Mouse (Mus musculus) testis, adult 2 months (tissue): ENCODE measurements at regions not wholly inside any gene's neighbourhood (a gene's known extent, or its start where the extent isn't known, plus 50 kb on each side); places are given as distances from the start of the nearest gene placed in this dataset.
A peak's percentile ranks its signal among the peaks of the same experiment; 100 is the strongest.

Experiments
- H3K27ac ChIP-seq: fragments of 200-500 bp; 2 replicates; pipeline ENCODE4 v1.5.1; 2012; ENCODE audit warnings: low read depth, low read length; ENCODE audit not compliant: control insufficient read depth, insufficient read depth
- H3K27me3 ChIP-seq: fragments of 200-500 bp; 2 replicates; pipeline ENCODE4 v1.6.1; 2012; ENCODE audit warnings: mild to moderate bottlenecking, low read length, moderate library complexity; ENCODE audit not compliant: control insufficient read depth, insufficient read depth
- H3K36me3 ChIP-seq: fragments of 200-500 bp; 2 replicates; pipeline ENCODE4 v1.6.1; 2012; ENCODE audit warnings: mild to moderate bottlenecking, low read length; ENCODE audit not compliant: control insufficient read depth, insufficient read depth
- H3K4me1 ChIP-seq: fragments of 200-500 bp; 2 replicates; pipeline ENCODE4 v1.6.1; 2012; ENCODE audit warnings: low read length; ENCODE audit not compliant: control insufficient read depth, insufficient read depth
- H3K4me3 ChIP-seq: fragments of 200-500 bp; 2 replicates; pipeline ENCODE4 v1.5.1; 2012; ENCODE audit warnings: low read depth, mild to moderate bottlenecking, low read length, moderate library complexity, mixed read lengths; ENCODE audit not compliant: control insufficient read depth
- CTCF ChIP-seq: fragments of 200-500 bp; IDR thresholded peaks from 2 replicates; pipeline ENCODE4 v1.5.1; 2012; ENCODE audit warnings: low read depth, mild to moderate bottlenecking, inconsistent platforms, low read length, moderate library complexity; ENCODE audit not compliant: control insufficient read depth, insufficient read depth, insufficient replicate concordance
- POLR2A ChIP-seq: fragments of 200-500 bp; IDR thresholded peaks from 2 replicates; pipeline ENCODE4 v1.6.1; 2012; ENCODE audit warnings: low read depth, mild to moderate bottlenecking, inconsistent platforms, low read length, moderate library complexity; ENCODE audit not compliant: control insufficient read depth

GRCm38 (mm10) chr3:133599731-133600130 lies 54.8 kb upstream of the Tet2 start:
- TF ChIP-seq CTCF (no peak), POLR2A (no peak)
- Histone ChIP-seq H3K36me3 (no peaks in the 10 kb centered on the region), H3K4me1 (no peaks in the 10 kb centered on the region), H3K27me3 (no peaks in the 10 kb centered on the region), H3K27ac (no peak overlapping the region), H3K4me3 (no peak overlapping the region)

GRCm38 (mm10) chr3:133600447-133601220 lies 55.7 kb upstream of the Tet2 start:
- TF ChIP-seq POLR2A (0 out of 2 replicates have a peak, but pooled peaks have one; percentile 16), CTCF (no peak)
- Histone ChIP-seq H3K4me3 (no peak overlapping the region), H3K27ac (no peak overlapping the region), H3K27me3 (no peaks in the 10 kb centered on the region), H3K4me1 (no peaks in the 10 kb centered on the region), H3K36me3 (no peaks in the 10 kb centered on the region)

- Histone ChIP-seq H3K4me1 (no peaks in the 10 kb centered on the region), H3K4me3 (no peak overlapping the region), H3K27me3 (no peaks in the 10 kb centered on the region), H3K36me3 (no peaks in the 10 kb centered on the region), H3K27ac (no peak overlapping the region)
- TF ChIP-seq CTCF (no peak), POLR2A (no peak)
These were observed 60.5 kb upstream of the Tet2 start for GRCm38 (mm10) chr3:133605460-133605859.

GRCm38 (mm10) chr3:133608845-133609261 lies 63.9 kb upstream of the Tet2 start:
- Histone ChIP-seq H3K27me3 (no peaks in the 10 kb centered on the region), H3K36me3 (no peaks in the 10 kb centered on the region), H3K27ac (no peak overlapping the region), H3K4me3 (no peak overlapping the region), H3K4me1 (no peaks in the 10 kb centered on the region)
- TF ChIP-seq CTCF (no peak), POLR2A (no peak)

GRCm38 (mm10) chr3:133613836-133614711 lies 69.1 kb upstream of the Tet2 start:
- Histone ChIP-seq H3K27ac (no peak overlapping the region), H3K4me3 (no peak overlapping the region), H3K4me1 (no peaks in the 10 kb centered on the region), H3K36me3 (no peaks in the 10 kb centered on the region), H3K27me3 (no peaks in the 10 kb centered on the region)
- TF ChIP-seq POLR2A (no peak), CTCF (no peak)

DNA sequence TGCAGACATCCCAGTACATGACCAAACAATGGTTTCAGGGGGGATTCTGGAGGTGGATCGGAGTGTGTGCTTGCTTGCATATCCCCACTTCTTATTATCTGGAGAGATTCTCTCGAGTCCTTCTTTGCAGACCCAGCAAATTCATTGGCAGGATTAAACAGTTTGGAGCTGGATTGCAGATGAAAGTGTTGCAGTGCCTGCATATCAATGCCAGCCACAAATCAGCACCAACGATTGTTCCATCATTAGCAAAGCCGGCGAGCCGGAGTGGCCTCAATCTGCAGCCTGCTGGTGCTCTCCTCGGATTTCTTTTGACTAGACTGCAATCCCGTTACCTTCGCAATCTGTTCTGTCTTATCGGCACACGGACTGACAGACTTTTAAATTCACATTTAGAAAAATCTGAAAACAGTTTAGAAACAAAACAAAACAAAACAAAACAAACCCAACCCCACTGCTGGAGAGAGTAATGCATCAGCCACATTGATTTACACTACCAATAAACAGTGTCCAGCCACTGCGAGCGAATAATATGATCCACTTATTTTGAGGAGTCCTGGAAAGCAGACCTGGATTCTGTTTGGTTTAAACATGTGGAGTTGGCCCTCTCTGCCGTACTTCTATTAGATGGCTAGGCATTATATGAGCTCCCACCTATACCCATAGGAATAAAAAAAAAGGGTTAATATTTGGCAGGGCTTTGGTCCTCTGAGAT lies 69.9 kb upstream of the Tet2 start:
- Histone ChIP-seq H3K4me3 (no peak overlapping the region), H3K27me3 (no peaks in the 10 kb centered on the region), H3K36me3 (no peaks in the 10 kb centered on the region), H3K4me1 (no peaks in the 10 kb centered on the region), H3K27ac (no peak overlapping the region)
- TF ChIP-seq POLR2A (no peak), CTCF (no peak)

DNA sequence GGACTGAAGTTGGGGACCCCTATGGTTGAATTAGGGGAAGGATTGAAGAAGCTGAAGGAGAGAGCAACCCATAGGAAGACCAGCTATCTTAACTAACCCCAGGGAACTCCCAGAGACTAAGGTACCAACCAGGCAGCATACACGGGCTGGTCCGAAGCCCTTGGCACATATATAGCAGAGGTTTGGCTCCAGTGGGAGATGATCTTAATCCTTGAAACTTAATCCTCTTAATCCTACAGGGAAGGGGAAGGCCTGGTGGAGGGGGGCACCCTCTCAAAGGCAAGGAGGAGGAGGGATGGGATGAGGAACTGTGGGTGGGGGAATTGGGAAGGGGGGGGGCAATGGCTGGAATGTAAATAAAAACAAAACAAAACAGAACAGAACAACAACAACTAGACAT lies 72.1 kb upstream of the Tet2 start:
- no peak for TF ChIP-seq CTCF
- no peak for TF ChIP-seq POLR2A
- Histone ChIP-seq H3K36me3 (no peaks in the 10 kb centered on the region), H3K27ac (no peak overlapping the region), H3K4me1 (no peaks in the 10 kb centered on the region), H3K27me3 (no peaks in the 10 kb centered on the region), H3K4me3 (no peak overlapping the region)
